Mouse (Mus musculus): ENCODE results near the gene Hils1.

The Hils1 gene

DNA sequence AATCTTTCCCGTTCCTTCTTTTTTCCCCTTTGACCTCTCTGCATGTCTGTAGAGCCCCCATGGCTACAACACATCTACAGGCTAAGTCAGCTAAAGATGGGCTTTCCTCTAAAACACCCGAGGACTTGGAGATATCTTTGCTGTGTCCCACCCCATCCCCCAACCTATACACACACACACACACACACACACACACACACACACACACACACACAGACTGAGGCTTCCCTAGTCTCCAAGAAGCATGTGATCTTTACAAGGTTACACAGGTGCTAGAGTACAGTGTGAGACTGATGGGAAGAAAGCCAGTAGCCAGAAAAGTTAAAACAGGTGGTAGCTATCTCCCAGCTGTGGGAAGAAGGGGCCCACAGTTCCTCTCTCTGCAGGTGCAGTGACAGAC is 19.0 kb downstream of the Hils1 start:
- ATAC-seq (ENCODE audit: insufficient number of reproducible peaks, low FRiP score, low TSS enrichment) = no peak

DNA sequence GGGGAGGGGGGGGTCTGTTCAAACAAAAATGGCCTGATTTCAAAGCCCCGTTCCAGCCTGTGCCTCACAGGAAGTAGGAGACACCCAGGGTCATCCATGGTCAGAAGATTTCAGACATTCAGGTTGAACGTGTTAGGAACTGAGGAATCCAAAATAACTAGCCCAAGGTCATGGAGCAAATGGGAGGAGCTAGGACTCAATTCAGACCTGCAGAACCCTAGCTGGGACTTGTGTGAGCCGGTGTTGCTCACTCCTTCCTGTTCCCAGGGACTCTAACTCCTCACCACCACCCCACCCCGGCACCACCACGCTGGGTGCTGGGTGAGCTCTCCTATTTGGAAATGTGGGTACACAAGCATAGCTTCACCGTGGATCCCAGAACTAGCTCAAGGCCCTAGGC is 19.9 kb downstream of the Hils1 start:
- no peak for ATAC-seq (ENCODE audit: insufficient number of reproducible peaks, low FRiP score, low TSS enrichment)

- no peak for ATAC-seq (ENCODE audit: insufficient number of reproducible peaks, low FRiP score, low TSS enrichment)
Measured at GRCm38 (mm10) chr11:94987851-94988250, 20.5 kb downstream of the Hils1 start.

DNA sequence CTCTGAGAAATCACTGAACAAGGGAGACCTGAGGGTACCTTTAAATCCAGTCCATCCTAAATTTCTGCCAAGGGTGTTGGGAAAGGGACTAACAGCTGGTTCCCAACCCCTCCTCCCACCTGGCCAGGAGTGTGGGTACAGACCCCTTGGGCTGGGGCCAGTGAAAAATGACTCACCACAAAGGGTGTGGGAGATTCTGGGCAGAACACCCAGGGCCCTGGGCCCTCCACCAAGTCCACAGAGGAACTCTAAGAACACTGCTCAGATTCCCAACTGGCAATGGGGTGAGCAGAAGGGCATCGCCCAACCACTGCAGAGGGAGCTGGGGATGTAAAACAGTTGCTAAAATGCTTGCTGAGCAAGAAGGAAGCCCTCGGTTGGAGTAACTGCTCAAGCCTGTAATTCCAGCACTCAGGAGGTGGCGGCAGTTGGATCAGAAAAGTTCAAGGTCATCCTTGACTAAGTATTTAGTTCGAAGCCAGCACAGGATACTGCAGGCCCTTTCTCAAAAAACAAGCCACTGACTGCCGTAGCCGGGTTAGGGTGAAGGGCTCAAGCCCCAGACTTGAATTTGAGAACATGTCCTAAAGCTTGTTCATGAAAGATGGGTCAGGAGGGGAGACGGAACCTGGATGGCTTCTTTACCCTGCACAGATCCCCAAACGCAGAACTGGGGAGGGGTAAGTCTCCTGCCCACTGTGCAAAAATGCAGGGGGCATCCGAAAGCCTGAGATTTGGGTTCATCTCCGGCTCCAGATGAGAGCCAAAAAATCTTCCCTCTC is 21.6 kb downstream of the Hils1 start:
- ATAC-seq (ENCODE audit: insufficient number of reproducible peaks, low FRiP score, low TSS enrichment) = no peak

DNA sequence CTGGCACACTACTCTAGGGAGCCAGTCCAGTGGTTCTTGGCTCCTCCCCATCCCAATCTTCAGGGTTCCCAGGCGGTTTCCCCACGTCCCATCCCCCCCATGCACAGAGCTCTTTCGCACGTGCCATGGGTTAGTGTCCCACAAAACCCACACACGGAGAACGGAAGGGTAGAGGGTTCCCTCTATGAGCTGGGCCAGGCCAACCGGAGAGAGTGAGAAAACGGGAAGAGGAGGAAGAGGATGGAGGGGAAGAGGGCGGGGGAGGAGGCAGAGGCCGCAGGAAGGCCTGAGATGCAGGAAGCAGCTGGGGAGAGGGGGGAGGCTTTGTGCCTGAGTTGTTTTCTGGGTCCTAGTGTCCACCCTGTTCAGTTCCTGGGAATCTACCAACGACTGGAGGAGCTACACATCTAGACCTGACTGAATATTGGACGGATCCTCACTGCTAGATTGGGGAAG is 22.2 kb downstream of the Hils1 start:
- ATAC-seq (ENCODE audit: insufficient number of reproducible peaks, low FRiP score, low TSS enrichment) = peak; percentile 38; the same call in 1 of the 2 replicates

DNA sequence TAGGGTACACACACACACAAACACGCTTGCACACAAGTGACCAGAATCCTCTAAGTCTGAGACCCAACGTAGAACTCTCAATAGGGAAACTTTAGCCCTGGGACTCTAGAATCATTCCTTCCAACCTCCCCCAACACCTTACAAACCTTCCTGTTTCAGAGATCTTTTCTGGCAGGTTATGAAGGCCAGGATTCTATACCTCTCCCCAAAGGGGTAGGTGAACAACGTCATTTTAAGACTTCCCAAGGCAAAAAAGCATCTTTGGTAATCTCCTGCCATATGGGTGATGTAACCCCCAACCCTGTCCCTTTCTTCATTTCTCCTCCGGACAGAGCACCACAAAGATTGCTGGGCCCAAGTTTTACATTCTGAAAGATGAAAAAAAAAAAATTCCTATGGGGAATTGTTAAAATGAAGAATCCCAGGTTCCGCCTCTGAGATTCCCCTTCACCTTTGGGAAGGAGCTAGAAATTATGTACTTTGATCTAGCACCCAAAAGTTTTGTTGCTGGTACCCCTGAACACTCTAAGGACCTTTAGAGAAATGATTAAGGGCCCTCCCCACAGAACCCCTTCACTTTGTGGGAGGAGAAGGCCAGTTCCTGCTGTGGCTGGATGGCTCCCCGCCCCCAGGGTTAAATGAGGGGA is 22.8 kb downstream of the Hils1 start:
- ATAC-seq (ENCODE audit: insufficient number of reproducible peaks, low FRiP score, low TSS enrichment) = no peak

DNA sequence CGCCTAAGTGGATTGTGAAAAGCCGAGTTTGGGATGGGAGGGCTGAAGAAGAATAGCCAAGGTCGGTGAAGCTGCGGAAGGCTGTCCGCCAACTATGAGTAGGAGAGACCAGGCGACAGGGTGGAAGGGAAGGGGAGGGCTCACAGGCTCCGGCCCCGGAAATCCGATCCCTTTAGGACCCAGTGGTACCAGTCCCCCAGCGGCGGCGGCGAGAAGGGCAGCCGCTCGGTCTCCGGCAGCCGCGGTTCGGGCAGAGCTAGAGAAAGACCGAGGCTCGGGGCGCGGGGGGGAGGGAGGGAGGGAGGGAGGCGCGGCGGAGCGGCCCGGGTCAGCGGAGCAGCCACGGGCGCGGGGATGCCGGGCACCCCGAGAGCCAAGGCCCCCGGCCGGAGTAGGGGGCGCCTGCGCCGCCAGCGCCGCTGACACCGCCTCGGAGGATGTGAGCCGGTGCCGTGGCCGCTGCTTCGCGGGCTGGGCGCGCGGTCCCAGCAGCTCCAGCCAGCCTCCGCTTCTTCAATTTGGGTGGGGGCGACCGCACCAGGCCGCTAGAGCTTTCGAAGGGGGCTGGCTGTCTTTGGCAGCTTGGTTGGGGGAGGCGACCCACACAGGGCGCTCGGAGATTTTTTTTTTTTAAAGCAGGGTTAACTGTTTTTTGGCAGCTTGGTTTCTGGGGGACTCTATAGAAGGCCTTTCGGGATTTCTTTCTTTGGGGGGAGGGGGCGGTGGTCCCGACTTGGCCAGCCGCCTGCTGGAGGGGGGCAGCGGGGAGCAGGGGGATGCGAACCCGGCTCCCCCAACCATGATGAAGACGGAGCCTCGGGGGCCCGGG is 23.6 kb downstream of the Hils1 start, which contains the start of gene Ppp1r9b:
TSS of gene Ppp1r9b (plus strand) at position 287 of the 829 bp plus-strand sequence.
- peak; percentile 62 for ATAC-seq (ENCODE audit: insufficient number of reproducible peaks, low FRiP score, low TSS enrichment)

DNA sequence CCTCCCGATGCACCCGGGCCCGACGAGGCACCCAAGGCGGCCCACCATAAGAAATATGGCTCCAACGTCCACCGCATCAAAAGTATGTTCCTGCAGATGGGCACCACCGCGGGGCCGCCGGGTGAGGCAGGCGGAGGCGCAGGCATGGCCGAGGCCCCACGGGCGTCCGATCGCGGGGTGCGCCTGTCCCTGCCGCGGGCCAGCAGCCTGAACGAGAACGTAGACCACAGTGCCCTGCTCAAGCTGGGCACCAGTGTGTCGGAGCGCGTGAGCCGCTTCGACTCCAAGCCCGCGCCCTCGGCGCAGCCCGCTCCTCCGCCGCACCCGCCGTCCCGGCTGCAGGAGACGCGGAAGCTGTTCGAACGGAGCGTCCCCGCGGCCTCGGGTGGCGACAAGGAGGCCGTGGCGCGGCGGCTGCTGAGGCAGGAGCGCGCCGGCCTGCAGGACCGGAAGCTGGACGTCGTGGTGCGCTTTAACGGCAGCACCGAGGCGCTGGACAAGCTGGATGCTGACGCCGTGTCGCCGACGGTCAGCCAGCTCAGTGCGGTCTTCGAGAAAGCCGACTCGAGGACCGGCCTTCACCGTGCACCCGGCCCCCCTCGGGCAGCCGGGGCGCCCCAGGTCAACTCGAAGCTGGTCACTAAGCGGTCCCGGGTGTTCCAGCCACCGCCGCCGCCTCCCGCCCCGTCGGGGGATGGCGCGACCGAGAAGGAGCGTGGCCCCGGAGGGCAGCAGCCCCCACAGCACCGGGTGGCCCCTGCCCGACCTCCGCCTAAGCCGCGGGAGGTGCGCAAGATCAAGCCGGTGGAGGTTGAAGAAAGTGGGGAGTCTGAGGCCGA is 24.5 kb downstream of the Hils1 start:
- ATAC-seq (ENCODE audit: insufficient number of reproducible peaks, low FRiP score, low TSS enrichment) = no peak

DNA sequence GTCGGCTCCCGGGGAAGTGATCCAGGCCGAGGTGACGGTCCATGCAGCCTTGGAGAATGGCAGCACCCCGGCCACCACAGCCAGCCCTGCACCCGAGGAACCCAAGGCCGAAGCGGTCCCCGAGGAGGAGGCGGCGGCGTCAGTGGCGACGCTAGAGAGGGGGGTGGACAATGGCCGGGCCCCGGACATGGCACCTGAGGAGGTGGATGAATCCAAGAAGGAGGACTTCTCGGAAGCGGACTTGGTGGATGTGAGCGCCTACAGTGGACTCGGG is 25.0 kb downstream of the Hils1 start:
- ATAC-seq (ENCODE audit: insufficient number of reproducible peaks, low FRiP score, low TSS enrichment) = no peak

DNA sequence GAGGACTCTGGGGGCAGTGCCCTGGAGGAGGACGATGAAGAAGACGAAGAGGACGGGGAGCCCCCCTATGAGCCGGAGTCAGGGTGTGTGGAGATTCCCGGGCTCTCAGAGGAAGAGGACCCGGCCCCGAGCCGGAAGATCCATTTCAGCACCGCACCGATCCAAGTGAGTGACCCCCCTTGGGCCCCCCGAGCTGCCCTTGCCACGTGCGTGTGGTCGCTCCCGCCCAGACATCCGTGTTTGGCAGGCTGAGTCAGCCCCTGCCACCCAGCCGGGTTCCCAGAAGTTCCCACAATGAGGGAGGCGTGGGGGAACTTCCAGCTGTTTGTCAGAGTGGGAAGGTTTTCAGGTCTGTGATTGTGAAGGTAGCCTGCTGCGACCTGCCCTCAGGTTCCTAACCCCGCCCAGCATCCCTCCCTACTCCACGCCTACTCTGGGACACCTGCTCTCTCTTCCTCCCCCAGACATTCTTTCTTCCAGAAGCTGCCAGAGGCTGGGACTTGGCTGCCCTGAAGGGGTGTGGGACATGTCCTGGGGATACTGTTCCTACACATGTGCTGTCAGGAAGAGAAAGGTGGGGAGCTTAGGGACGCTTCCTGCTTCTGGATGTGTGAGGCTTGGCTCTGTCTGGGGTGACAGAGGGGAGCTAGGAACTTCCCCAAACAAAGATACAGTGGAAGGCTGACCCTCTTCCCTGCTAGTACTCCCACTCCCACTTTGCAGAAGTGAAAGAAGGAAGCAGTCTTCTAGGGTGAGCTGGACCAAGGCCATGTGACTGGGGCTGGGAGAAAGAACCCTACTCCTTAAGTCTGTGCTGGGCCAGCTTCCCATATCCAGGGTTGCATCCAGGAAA is 25.6 kb downstream of the Hils1 start:
- ATAC-seq (ENCODE audit: insufficient number of reproducible peaks, low FRiP score, low TSS enrichment) = no peak

DNA sequence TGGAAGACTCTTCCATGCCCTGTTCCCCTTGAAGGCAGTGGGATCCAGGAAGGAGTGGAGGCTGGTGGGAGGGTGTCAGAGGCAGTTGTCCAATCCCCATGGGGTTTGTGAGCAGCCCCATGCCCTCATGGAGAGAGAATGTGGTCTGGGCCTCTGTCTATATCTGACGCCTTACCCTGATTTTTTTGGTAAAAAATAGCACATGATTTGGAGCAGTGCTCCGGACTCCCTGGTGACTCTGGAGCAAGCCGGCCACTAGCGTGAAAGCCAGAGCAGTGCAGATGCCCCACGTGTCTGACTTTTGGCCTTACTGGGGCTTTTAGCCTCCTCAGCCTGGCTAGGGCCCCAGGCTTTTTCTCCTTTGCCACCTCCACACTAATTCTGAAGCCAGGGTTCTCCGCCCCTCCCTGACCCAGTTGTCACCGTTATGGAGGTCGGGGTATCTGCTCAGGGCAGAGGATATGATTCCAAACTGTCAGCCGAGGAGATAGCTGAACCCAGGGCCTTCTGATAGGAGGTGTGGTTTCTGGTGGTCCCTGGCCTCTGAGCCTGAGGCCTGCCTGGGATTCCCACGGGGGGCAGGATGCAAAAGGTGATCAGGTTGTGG is 26.9 kb downstream of the Hils1 start:
- no peak for ATAC-seq (ENCODE audit: insufficient number of reproducible peaks, low FRiP score, low TSS enrichment)

DNA sequence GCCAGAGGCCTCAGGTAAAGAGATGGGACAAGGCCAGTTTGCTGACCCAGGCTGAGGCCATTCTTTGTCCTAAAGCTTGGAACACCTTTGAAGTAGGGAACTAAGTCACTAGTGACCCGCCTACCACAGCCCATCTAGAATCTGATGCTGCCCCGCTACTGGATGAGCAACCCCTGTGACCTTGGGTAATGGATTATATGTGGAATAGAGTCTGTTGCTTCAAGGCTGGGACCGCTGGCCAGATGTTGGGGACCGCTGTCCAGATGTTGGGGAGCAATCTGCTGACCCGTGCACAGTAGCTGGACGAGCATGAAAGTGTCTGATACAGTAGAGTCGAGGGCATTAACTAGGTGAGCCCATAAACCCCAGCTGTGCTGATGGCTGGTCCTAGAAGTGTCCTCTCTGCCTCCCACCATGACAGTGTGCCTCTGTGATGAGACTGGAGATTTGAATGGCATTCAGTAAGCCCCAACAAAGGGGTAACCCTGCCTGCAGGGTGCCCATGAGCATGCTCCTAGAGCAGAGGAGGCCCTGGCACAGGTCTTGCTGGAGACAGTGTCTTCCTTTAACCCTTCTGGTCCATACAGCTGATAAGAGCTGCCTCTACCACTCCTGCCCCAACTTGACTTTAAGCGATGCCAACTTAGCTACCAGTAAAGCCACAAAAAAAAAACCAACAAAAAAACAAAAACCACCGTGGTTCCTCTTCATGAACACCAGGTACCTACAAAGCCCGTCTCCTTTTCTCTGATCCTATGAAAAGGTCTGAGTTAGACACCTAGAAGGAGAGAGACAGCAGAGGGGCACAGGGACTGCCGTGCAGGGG is 27.8 kb downstream of the Hils1 start:
- no peak for ATAC-seq (ENCODE audit: insufficient number of reproducible peaks, low FRiP score, low TSS enrichment)

DNA sequence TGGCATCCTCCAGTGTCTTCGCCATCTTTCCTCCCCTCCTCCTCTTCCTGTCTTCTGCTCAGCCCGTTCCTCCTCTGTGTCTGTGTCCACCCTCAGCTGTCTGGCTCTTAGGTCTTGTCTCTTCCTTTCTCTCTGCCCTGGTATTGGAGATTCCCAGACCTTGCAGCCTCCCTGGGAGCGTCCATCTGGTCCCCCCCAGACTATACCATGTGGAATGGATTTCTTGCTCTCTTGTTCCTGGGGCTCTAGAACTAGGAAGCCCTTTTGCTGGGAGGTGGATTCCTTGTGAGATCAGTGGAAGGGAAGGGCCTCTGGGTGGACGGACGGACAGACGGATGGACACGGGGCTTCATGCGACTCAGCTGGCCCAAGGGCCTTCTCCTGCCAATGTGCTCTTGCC is 28.7 kb downstream of the Hils1 start:
- no peak for ATAC-seq (ENCODE audit: insufficient number of reproducible peaks, low FRiP score, low TSS enrichment)

GRCm38 (mm10) chr11:94996984-94997383 is 29.6 kb downstream of the Hils1 start:
- ATAC-seq (ENCODE audit: insufficient number of reproducible peaks, low FRiP score, low TSS enrichment) = no peak

GRCm38 (mm10) chr11:94997596-94997995 is 30.2 kb downstream of the Hils1 start:
- no peak for ATAC-seq (ENCODE audit: insufficient number of reproducible peaks, low FRiP score, low TSS enrichment)

DNA sequence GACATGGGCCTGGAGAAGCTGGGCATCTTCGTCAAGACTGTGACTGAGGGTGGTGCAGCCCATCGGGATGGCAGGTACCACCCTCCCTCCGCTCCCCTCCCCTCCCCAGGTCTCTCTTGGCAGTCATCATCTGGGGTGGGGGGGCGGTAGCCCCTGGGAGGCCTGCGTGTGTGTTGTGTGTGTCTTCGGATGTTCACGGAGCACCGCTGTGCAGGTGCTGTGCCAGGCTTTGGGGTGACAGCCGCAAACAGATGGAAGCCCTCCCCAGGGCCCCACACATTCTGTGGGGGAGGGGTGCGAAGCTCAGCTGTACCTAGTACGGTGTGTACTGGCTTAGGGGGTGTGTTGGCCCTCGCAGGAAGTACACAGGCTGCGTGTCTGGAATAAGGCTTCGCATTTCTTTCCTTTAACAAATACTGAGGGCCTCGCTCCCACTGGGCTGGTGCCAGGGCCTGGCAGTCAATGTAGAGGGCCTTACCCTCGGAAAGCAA is 30.7 kb downstream of the Hils1 start:
- ATAC-seq (ENCODE audit: insufficient number of reproducible peaks, low FRiP score, low TSS enrichment) = no peak

- ATAC-seq (ENCODE audit: insufficient number of reproducible peaks, low FRiP score, low TSS enrichment) = no peak
Measured at GRCm38 (mm10) chr11:95000128-95000527, 32.7 kb downstream of the Hils1 start.

DNA sequence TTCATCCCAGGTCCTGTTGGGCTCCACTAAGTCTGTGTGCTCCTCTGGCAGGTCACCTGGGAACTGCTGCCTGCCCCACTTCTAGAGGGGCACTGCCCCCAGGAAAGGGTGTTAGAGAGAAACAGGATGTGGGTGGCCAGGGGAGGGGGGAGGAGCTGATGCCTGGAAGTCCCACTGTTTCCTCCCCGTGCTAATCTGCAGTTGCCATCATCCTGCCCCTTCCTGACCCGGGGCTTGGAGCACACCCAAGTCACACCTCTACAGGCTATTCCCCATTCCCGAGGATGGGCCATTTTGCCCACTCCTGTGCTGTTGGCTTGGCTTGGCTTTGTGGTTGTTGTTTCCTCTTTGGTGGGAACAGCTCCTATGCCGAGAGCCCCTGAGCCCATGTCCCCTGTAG is 33.2 kb downstream of the Hils1 start:
- ATAC-seq (ENCODE audit: insufficient number of reproducible peaks, low FRiP score, low TSS enrichment) = no peak

Data from cerebellum, adult (tissue).